Mouse (Mus musculus) intestine, embryonic 16.5 days (tissue): ENCODE measurements at regions not wholly inside any gene's neighbourhood (a gene's known extent, or its start where the extent isn't known, plus 50 kb on each side); places are given as distances from the start of the nearest gene placed in this dataset.

Source experiments
- ATAC-seq: fragments of 200-750 bp; cut with Nextera tagmentation; 2 replicates; pipeline ENCODE4 v1.8.0; 2017; ENCODE audit warnings: moderate TSS enrichment, moderate library complexity
- H3K27ac ChIP-seq: fragments of 300-500 bp; sonication (generic); 2 replicates; pipeline ENCODE4 v1.5.1; 2014; ENCODE audit warnings: mild to moderate bottlenecking, low read length
- H3K27me3 ChIP-seq: fragments of 300-500 bp; sonication (generic); replicated peaks from 2 replicates; pipeline ENCODE4 v1.6.1; 2014; ENCODE audit warnings: low read length, control low read depth, mixed read lengths; ENCODE audit not compliant: control insufficient read depth, insufficient read depth
- H3K36me3 ChIP-seq: fragments of 300-500 bp; sonication (generic); 2 replicates; pipeline ENCODE4 v1.6.1; 2014; ENCODE audit warnings: low read length, control low read depth; ENCODE audit not compliant: control insufficient read depth, insufficient read depth
- H3K4me1 ChIP-seq: fragments of 300-500 bp; sonication (generic); 2 replicates; pipeline ENCODE4 v1.6.1; 2014; ENCODE audit warnings: low read length, control low read depth, mixed read lengths; ENCODE audit not compliant: control insufficient read depth, insufficient read depth
- H3K4me2 ChIP-seq: fragments of 300-500 bp; sonication (generic); 2 replicates; pipeline ENCODE4 v1.6.1; 2014; ENCODE audit warnings: low read depth, low read length, control low read depth
- H3K4me3 ChIP-seq: fragments of 300-500 bp; sonication (generic); 2 replicates; pipeline ENCODE4 v1.5.1; 2014; ENCODE audit warnings: mild to moderate bottlenecking, low read length
- H3K9ac ChIP-seq: fragments of 300-500 bp; sonication (generic); 2 replicates; pipeline ENCODE4 v1.6.1; 2014; ENCODE audit warnings: low read depth, low read length
- H3K9me3 ChIP-seq: fragments of 300-500 bp; sonication (generic); 2 replicates; pipeline ENCODE4 v1.6.1; 2016; ENCODE audit warnings: low read length, control low read depth; ENCODE audit not compliant: control insufficient read depth
- WGBS: fragments of 180-500 bp; shearing (Covaris S2); extraction: QIAGEN DNeasy Blood & Tissue Kit; methylation state at CpG from one replicate; pipeline ENCODE4 v1.1.7; 2014; 5-methylcytosine and 5-hydroxymethylcytosine counted together

DNA sequence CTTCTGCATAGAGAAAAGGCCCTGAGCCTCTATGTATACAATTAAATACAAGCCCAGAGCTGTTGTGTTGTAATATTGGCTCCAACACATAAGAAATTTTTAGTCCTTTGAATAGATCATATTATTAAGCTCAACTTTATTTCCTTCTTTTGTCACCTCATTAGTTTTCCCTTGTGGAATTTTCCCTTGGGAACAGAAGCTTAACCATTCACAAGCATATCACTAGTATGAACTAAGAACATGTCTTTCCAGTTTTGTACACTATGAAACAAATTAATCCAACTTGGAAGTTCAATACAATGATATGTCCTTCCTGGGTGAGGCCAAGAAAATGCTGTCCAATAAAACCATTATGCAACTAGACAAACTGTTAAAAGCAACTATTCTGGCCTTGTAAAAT, 720.9 kb upstream of the 4930412O13Rik start:
- Histone ChIP-seq H3K9ac (no peak overlapping the region), H3K27ac (no peak overlapping the region), H3K4me3 (no peak overlapping the region), H3K4me1 (no peaks in the 10 kb centered on the region), H3K27me3 (no peaks in the 10 kb centered on the region), H3K4me2 (no peak overlapping the region), H3K36me3 (no peaks in the 10 kb centered on the region), H3K9me3 (no peaks in the 10 kb centered on the region)
- ATAC-seq: no peak

DNA sequence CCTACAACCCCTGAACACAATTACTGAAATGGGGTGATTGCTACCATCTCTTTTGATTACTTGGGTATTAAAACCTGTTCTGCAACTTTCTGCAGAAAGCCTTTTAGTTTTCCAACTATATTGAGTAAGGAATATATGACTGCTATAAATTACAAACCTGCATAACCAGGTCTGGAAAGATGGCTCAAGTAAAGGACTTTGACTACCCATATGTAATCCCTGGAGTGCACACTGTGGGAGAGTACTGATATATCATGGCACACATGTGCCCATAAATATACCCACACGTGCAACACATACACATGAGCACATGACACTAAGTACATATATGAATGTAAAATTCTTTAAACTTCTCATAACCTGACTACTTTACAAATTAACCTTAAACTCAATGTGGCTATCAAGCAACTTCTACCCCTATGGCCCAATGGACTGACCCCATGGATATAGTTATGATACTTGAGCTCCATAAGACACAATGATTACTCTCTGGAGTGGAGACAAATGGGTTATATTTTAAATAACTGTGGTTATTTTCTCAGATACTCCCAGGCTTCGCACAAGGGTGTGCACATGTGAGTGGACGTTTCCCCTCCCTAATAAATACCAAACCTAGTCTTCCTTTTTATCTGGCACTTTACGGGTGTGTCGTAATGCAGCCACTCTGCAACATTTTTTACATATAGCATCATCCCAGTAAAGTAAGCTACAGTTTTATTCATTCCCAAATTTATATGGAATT, 717.1 kb upstream of the 4930412O13Rik start:
- Histone ChIP-seq H3K4me3 (no peak overlapping the region), H3K9me3 (no peaks in the 10 kb centered on the region), H3K27me3 (no peaks in the 10 kb centered on the region), H3K9ac (no peak overlapping the region), H3K36me3 (no peaks in the 10 kb centered on the region), H3K4me1 (no peaks in the 10 kb centered on the region), H3K27ac (no peak overlapping the region), H3K4me2 (no peak overlapping the region)
- ATAC-seq: peak; percentile 97
- 73% methylated on average over 5 of the region's 5 CpGs for WGBS

DNA sequence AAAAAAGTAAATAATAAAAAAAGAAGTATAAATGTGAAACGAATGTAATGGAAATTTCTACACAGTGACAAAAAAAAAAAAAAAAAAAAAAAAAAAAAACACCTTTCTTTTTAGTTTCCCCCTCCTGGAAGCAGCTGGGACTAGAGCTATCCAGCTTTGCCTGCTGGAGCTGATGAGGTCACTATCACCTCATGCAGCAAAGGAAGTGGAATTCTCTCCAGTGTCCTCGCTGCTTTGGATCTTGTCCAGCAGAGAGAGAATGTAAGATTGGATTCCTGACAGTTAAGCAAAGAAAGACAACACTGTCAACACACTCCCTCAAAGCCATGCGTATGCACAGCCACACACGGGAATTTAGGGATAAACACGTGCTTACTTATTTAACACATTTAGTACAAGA, 698.9 kb upstream of the 4930412O13Rik start:
- no peak overlapping the region for H3K27ac ChIP-seq
- no peak overlapping the region for H3K9ac ChIP-seq
- H3K9me3 ChIP-seq: no peaks in the 10 kb centered on the region
- H3K27me3 ChIP-seq: no peaks in the 10 kb centered on the region
- no peaks in the 10 kb centered on the region for H3K36me3 ChIP-seq
- H3K4me1 ChIP-seq: no peaks in the 10 kb centered on the region
- no peak for ATAC-seq
- no peak overlapping the region for H3K4me3 ChIP-seq
- 54% methylated on average over 5 of the region's 5 CpGs for WGBS
- no peak overlapping the region for H3K4me2 ChIP-seq

DNA sequence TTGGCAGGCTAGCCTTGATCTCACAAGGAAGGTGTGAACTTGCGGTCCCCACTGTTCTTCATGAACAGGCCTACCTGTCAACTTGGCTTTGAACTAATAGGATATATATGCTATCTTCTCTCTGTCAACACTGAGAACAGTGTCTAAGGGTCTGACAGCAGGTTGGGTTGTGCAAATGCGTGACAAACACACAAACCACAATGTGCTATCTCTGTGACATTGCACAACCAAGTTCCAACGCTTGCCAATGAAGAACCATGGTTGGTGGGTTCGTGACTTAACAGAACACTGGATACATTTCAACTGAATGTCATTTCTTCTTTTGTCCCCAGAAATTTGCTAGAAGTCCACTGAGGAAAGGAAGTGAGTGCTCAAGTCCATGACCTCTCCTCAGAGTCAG, 696.8 kb upstream of the 4930412O13Rik start:
- Histone ChIP-seq H3K27me3 (no peaks in the 10 kb centered on the region), H3K9ac (no peak overlapping the region), H3K9me3 (no peaks in the 10 kb centered on the region), H3K27ac (no peak overlapping the region), H3K4me3 (no peak overlapping the region), H3K4me2 (no peak overlapping the region), H3K4me1 (no peaks in the 10 kb centered on the region), H3K36me3 (no peaks in the 10 kb centered on the region)
- WGBS: 91% methylated on average over 4 of the region's 4 CpGs
- no peak for ATAC-seq

DNA sequence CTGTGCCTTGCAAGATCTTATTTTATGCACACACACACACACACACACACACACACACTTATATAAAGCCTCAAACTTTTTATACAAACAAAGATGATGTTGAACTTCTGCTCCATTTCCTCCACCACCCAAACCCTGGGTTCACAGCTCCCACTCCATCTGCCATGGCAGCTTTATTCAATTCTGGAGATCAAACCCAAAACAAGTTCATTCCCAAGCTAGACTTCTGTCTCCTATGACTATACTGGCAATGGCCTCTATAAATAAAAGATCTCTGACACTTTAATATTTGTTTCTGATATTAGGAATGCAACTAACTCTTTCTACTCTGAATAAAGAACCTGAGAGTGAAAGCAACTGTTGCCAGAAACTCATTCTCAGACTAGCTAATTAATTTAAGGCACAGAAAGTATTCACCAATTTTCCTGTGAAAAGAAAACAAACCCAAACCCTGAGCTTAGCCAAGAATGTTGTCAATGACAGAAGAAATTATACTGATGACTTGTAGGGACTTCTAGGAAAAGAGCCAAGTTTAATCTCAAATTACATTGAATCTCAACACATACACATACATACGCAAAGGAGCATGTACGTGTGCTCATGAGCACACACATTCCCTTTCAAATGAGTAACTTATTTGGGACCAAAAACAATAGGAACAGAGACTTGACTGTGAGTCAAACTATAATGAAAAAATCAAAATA, 695.1 kb upstream of the 4930412O13Rik start:
- 33% methylated on average over 2 of the region's 2 CpGs for WGBS
- Histone ChIP-seq H3K27ac (no peak overlapping the region), H3K4me1 (no peaks in the 10 kb centered on the region), H3K4me3 (no peak overlapping the region), H3K27me3 (no peaks in the 10 kb centered on the region), H3K9ac (no peak overlapping the region), H3K9me3 (no peaks in the 10 kb centered on the region), H3K4me2 (no peak overlapping the region), H3K36me3 (no peaks in the 10 kb centered on the region)
- ATAC-seq: no peak

DNA sequence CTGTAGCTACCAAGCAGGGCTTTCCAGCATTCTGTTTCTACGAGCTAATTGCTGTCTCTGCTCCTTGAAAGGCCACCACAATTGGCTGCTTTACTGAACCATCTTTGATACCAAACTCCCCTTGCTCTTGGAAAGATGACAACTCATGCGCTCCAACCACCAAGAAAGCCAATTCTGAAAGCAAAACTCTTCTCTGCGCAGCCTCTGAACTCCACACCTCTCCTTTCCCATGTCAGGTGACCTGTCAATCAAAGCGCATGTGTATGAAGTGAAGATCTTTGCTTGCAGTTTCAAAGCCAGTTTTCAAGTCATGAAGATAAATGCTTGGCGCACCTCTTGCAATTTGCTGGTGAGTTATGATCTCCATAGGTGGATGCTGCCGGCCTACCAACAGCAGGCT, 687.9 kb upstream of the 4930412O13Rik start:
- no peak overlapping the region for H3K4me2 ChIP-seq
- no peaks in the 10 kb centered on the region for H3K27me3 ChIP-seq
- no peak overlapping the region for H3K9ac ChIP-seq
- H3K36me3 ChIP-seq: no peaks in the 10 kb centered on the region
- no peak for ATAC-seq
- no peak overlapping the region for H3K27ac ChIP-seq
- H3K4me3 ChIP-seq: no peak overlapping the region
- WGBS: 88% methylated on average over 6 of the region's 6 CpGs
- no peaks in the 10 kb centered on the region for H3K4me1 ChIP-seq
- H3K9me3 ChIP-seq: no peaks in the 10 kb centered on the region

DNA sequence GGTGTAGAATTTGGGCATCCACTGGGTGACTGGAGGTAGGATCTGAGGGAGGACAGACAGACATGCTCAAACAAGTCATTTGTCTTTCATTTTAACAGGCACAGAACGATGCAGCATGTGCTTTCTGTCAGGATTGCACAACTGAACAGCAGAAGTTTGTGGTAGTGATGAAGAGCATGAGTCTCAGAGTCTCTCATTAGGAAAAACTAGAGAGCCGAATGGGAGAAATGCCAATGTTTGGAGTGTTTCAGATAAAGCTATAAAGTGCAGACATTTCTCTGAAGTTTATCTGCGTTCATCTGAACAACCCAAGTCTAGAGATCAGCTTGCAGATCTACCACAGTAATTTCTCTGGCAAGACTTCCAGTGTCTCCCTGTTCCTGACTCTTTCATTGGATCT, 684.0 kb upstream of the 4930412O13Rik start:
- no peak overlapping the region for H3K27ac ChIP-seq
- no peak overlapping the region for H3K9ac ChIP-seq
- no peak overlapping the region for H3K4me3 ChIP-seq
- H3K4me1 ChIP-seq: no peaks in the 10 kb centered on the region
- WGBS: 40% methylated on average over 3 of the region's 3 CpGs
- ATAC-seq: no peak
- no peaks in the 10 kb centered on the region for H3K36me3 ChIP-seq
- no peaks in the 10 kb centered on the region for H3K27me3 ChIP-seq
- no peaks in the 10 kb centered on the region for H3K9me3 ChIP-seq
- no peak overlapping the region for H3K4me2 ChIP-seq

DNA sequence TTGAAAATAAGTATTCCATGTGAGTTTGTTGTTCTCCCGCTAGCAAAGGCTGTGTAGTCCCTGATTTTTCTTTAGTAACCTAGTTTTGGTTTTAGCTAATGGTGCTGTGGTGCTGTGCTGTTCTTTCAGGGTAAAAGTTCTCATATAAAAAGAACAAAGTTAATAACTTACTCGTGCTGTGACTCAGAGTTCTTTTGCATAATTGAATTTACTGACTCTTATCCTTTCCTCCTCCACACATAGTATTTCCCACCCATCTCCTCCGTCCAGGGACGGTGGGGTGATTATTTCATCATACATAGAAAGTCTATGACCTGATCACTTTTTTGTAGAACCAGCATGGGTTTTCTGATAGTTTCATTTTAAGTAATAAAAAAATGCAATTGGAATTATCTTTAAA, 673.1 kb upstream of the 4930412O13Rik start:
- 69% methylated on average over 4 of the region's 4 CpGs for WGBS
- Histone ChIP-seq H3K36me3 (no peaks in the 10 kb centered on the region), H3K27ac (no peak overlapping the region), H3K4me1 (no peaks in the 10 kb centered on the region), H3K27me3 (no peaks in the 10 kb centered on the region), H3K9ac (no peak overlapping the region), H3K9me3 (no peaks in the 10 kb centered on the region), H3K4me3 (no peak overlapping the region), H3K4me2 (no peak overlapping the region)
- ATAC-seq: no peak
